Mouse (Mus musculus) adrenal gland, postnatal 10 days (tissue): Measurements from ENCODE around the gene Lrrtm3. TPM values are rescaled to one million over a fixed set of nuclear protein-coding genes. Genes with fewer than 3 reads are reported as not detected.

Source experiments
- DNase-seq: peaks from one replicate; pipeline ENCODE4 v3.0.0; 2021; ENCODE audit warnings: mixed read lengths
- long read RNA-seq, 2 experiments: library from polyadenylated mRNA; stranded (forward); transcript quantifications; one replicate each; pipeline ENCODE4 v2.0.0; 2021
- total RNA-seq, 2 experiments: library from RNA; stranded (reverse); gene quantifications; 2 replicates each; pipeline ENCODE4 v1.2.3; 2021

Gene Lrrtm3
- under 1 TPM; 0.76 to 0.81 TPM for total RNA-seq
- long read RNA-seq, experiment 1 = 0 reads
- long read RNA-seq, experiment 2 = 0 reads

DNA sequence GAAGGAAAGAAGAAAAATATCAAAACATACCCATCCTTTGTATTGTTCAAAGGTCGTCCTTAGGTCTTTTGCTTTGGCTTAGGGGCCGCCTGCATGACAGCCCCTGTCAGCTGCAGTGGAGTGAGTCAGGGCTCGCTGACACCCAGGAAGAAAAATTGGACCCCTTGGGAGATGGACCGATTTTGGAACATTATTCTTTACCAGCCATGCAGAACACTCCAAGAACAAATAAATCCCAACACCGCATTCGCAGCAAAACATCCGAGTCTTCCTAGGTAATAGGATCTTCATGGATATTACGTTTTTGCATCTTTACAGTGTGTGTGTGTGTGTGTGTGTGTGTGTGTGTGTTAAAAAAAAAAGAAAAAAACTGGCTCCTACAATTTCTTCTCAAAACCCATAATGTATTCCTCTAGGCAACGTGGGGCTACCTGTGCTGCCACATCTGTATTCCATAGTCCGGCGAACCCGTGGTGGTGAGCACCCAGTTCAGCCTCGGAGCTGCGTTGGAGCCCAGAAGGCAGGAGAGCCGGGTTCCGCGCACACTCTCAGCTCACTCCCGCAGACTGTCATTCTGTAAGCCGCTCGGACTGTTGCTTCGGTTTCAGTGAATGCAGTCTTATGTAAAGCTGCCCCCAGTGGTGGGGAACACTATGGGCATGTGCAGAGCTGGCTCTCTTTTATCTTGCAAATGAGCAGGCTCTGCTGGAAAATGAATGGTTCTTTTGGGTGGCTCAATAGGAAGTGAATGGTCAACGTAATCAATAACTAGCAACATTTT is at the start of gene Lrrtm3:
TSS of gene Lrrtm3 (minus strand) at position 598 of the 781 bp plus-strand sequence.
- DNase-seq = peak; percentile 66

DNA sequence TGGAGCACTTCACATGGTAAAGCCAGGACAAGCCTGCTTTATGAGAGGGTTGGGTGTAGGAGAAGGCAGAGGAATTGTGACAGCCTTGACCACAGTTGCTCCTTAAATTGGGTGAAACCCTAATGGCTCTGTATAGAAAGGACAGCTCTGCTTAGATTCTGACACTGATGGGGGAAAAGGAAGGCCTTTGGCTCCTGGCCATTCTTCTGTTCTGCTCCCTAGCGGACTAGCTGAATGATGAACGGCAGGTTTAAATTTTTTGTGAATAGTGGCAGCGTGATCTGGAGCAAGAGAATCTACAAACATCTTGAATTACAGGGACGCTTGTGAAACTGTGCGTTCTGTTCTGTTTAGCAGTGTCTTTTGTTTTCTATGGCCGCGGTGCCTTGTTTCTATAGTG is 45.4 kb upstream of the Lrrtm3 start:
- no peak for DNase-seq

DNA sequence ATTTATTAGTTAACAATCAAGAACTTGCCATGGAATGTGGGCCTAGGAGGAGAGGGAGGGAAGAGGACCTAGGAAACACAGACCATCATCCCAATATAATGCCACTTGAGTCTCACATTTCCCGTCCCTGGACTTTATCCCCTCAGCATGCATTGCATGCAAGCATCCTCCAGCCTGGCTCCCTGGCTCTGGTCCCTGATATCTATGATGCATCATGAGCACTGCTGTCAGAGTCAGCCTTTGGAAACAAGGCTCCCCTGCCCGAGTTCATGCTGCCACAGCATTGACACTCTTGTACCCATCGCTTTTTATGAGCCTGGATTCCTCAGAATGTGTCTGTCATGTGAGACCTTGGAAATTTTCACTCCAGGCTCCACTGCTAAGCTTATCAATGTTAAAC is 43.4 kb upstream of the Lrrtm3 start:
- DNase-seq = no peak

DNA sequence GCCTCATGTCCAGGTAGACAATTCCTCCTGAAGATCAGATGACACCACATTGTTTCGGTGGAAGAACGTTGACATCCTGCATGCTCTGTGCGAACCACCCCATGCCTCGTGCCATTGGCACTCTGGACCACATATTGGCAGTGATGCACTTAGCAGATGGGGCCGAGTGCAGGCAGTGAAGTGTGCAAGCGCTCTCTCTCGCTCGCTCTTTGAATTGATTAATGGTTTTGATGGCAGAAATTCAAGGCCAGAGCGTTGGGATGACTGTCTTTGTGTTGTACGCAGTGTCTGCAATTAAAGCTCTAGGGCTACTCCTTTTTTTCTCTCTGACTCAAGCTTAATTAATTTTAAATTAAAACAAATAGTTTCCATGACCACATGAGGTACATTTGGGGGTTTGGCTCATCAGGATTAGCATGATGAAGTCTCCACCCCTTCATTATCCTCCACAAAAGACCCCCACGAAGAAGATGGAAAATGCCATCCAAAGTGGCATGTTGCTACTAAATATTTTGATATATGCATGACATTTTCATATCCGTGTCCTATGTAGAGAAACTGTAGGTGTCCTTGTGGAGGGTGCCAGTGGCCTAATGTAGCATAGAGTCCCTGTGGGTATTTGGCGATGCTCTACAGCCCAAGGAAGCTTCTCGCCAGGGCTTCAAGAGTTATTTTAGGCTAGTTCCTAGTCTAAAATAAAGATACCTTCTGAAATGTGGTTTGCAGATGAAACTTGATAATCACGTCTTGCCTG is 40.5 kb upstream of the Lrrtm3 start:
- DNase-seq = no peak

DNA sequence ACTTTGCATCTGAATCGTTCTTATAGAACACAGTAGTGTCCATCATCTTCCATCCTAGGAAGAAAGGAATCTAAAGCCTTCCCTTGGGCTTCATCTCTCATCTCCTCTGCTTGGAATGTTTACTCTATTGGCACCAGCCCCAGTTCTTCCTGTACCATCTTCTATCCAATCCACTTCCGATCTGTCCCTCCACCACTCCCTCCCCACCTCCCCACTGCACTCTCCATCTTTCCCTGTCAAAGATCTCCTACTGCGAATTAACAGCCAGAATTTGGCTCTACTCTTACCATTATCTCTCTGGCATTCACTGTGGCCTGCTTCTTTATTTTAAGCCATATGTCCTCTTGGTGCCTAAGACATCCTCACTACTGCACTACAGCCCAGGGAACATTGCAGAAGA is 28.8 kb upstream of the Lrrtm3 start:
- no peak for DNase-seq

DNA sequence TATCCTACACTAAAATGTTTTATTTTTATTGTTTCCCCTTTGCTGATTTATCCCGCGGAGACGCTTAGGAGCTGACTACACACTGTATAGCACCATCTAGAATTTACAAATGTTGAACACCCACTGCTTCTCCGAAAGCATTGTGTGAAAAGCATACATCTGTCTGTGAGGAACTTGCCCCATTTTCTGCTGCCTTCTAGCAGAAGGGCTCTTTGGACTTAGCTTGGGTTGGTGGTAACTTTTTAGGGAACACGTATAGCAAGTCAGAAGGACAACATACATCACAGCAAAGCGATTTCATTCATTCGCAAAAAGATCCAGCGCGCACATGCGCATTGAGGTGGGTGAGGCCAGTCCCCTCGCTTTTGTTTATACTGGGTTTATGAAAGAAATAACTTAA is 25.2 kb upstream of the Lrrtm3 start:
- no peak for DNase-seq

DNA sequence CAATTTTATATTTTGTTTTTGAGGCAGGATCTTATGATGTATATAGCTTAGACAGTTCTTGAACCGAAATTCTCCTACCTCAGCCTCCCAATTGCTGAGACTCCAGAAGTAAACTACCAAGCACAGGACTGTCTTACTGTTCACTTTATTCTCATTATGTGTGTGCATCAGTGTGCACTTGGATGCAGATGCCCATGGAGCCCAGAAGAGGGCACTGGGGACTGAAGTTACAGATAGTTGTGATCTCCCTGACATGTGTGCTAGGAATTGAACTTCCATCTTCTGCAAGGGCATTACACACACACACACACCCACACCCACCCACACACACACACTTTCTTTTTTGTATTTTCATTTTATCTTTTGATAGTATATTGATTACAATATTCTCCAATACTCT is 6.5 kb upstream of the Lrrtm3 start:
- DNase-seq = no peak

DNA sequence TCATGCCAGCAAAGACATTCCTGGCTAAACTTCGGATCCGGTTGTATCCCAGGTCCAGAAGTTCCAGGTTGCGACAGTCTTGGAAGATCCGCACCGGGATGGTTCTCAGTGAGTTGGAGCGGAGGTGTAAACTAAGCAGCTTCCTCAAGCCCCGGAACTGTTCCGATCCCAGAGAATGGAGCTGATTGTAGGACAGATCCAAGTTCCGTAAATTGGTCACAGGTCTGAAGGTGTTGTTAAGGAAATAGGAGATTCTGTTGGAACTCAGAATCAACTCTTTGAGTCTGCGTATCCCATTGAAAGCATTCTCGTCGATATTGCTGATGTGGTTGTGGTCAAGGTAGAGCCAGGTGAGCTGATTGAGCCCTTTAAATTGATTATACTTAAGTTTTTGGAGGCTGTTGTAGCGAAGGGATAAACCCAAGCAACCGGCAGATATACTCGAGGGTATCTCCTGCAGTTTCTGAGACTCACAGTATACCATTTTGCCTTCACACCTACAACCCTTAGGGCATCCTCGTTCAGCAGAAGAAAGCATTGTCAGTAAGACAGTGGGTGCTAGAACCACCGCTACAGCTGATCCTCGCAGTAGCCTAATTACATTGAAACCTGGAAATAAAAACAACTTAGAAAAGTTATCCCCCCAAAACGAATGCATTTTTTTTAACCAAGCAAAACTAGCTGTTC is 1.2 kb downstream of the Lrrtm3 start:
- DNase-seq = no peak

DNA sequence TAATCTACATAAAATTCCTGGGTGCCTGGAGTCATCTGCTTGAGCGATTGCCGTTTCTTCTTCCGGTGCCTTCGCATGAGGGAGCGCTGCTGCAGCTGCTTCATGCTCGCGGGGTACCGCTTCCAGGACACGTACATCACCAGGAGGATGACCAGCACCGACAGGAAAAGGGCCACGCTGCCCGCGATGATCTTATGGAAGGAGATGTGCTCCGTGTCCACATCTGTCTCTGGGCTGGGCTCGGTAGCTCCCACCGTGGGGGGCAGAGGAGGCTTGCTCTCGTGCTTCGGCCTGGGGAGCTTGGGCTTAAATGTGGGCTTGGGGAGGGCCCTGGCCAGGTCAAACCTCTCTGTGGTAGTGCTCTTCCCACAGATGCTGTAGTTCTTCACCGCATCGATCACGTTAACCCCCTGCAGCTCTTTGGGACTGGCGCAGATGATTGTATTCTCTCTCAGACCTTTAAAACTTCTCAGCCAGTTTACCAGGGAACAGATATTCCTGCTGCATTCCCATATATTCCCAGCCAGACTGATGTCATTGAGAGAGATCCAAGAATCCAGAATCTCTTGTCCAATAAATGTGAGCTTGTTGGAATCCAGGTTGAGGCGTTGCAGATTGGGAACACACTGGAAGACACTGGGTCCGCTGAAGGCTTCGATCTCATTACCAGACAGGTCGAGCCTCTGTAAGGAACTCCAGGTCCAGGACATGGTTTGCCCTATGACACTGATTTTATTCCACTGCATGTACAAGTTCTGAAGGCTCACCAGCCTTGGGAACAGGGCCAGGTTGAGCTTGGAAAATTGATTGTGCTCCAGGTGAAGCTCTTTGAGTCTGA is 1.9 kb downstream of the Lrrtm3 start:
- no peak for DNase-seq

DNA sequence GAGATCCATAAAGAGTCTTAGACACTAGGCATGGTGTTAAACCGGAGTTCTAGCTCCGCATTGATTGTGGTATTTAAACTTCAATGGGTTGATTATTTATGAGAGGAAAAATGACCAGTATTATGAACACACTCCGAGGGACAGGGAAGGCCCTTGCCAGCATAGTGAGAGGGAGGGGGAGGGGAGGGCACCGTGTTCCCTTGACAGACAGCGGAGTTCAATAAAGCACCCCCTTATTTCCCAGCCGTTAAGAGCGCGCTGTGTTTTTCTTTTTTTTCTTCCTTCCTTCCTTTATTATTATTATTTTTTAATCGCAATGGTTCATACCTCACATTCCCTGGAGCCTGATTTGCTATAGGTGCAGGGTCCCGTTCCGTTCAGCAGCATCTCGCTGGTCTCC is 2.6 kb downstream of the Lrrtm3 start:
- no peak for DNase-seq

DNA sequence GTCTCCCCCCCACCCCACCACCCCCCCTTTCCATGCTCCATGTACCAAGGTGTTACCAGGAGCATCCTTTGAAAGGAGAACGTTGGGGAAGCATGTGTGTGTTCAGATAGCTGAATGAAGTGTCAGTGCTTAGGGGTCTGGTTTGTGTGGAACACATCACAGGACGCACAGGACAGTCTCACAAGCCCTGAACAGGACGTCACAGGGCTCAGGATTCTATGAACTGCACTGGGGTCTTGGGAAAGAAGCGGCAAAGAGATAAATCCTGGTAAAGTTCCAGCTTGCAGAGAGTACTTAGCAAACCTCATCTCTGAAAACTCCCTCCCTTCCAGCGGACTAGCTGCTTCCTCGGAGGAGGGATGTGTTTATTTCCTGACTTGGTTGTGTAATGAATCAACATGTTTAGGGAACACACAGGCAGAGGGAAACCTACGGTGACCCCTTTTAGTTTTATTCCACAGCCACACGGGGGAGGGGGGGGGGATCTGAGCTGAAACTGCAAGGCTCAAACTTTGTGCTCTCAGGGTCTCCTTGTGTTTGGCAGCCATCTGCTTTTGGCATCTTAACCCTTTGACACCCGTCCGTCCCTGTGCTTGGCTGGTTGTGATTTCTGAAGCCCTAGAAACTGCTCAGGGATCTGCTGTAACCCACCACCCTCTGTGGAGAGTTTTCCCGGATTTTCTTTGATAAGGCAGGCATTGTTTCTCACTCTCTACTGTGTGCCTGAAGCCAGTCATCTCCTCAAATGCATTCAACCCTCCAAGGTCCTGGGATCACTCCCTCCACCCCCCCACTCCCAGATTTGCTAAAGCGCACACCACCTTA is 3.3 kb downstream of the Lrrtm3 start:
- no peak for DNase-seq

DNA sequence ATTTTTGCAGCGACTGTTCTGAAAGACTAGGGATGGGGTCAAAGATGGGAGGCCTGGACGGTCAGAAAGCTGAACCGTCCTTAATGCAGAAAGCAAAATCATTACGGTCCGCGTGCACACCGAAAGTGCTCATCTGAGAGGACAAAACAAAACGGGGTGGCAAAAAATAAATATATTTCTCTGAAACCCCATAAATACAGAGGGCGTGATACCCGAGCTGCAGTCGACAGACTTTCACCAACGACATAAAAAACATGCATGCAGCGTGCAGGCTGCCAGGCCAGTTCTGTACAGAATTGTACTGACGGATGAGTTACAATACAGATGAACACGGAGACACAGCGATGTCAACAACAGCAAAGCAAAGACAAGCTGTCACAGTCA is 3.9 kb downstream of the Lrrtm3 start:
- no peak for DNase-seq

DNA sequence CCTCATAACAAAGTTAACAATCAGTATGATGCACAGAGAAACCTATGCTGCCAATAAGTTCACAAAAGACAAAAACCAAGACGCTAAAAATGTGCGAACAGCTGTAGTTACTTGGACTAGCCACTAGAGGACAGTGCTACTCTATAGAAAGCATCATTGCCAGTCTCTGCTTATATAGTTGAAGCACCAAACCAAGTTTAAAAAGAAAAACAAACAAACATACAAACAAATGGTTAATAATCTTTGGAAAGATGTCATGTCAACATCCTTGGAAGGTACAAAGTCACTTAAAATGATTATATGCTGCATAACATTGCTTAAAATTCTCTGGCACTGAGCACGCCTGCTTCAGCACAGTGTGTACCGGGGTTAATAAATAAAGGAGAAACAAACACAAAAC is 5.6 kb downstream of the Lrrtm3 start:
- DNase-seq = no peak

DNA sequence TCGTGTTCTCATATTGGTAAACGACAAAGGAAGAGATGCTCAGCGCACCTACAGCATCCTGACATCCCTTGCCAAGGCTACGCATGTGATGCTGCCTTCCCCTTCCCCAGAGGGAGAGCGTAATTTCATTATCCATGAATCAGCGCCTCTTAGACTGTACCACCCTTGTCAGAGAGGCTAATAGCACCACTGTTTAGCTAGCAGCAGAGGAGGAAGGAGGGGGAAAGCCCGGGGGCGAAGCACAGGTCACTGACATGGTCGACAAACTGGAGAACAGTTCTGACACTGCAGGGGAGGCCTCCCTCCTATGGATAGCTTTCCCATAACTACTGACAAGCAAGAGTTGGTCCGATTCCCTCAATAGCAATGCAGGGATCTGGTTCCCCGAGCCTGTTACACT is 6.3 kb downstream of the Lrrtm3 start:
- DNase-seq = no peak

DNA sequence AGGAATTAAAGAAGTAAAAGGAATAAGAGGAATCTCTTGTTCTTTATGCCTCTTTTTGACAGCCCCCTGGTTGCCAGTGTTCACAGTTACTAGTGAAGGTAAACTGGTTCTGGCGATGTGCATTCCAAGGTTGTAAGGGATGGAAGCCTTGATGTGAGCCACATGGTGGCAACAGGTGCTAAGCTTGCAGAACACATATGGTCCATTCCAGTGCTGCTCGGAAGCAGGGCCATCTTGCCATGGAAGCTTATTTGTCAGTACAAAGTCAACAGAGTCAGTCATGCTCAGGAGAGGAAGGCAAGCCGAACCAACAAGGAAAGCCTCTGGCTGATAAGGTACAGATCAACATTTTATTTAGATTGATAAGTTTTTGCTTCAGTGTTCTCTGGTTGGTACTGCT is 7.7 kb downstream of the Lrrtm3 start:
- no peak for DNase-seq

DNA sequence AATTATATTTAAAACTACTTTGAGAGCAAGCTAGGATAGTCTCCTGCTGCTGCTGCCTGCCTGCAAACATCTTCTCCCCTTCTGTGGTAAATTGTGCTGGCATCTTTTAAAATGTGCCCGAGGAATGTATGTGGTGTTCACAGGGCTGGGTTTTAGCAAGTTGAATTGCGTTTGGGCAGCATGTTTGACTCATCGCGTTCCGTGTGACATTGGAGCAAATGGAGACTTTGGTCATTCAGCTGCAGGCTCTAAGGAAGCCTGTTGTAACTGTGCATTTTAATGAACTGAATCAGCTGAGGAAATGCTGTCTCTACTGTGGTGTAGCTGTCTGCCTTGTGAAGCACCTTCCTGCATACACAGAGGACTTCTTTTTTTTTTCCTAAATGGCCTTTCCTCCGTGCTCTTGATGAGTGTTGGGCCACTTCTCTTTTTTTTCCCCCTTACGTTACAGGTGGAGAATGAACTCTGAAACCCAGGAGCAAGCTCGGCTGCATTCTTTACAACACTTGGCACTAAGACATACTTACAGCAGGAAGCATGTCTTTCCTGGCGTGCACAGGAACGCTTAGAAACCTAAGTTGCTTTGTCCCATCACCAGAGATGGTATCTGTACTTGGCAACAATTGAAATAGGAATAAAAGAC is 13.5 kb downstream of the Lrrtm3 start:
- no peak for DNase-seq

DNA sequence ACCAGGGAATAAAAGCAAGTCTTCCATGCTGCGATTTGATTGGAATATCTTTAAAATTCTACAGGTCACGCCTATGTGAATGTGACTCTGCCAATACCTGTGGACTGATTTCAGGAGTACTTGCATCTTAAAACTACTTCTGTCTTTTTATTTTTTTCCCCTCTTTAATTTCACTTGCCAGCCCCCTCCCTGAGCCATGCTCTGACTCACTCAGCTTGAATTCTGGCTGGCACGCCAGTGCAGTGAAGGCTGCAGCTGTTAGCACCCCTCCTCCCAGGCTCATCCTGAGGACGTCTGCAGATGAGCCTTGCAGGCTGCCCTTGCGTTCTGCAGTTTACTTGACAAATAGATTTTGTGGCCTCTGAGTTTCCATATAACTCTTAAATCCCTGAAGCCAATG is 14.1 kb downstream of the Lrrtm3 start:
- DNase-seq = peak; percentile 72

DNA sequence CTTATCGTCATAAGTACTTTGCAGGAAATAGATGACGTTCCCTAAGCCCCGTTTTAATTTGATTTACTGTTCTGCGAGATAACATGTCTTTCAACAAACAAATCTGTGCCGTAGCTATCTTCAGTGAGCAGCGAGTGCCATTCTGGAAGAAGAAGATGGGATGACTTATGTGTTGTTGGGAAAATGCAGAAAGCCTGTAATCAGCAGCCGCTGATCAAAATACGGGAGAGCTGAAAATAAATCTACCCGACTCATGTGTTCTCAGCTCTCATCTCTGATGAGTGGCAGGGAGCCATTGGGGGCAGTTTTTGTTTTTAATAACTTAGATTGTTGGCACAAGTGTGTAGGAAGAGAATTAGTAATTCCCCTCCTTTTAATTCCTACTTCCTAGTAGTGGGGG is 26.4 kb downstream of the Lrrtm3 start:
- no peak for DNase-seq

DNA sequence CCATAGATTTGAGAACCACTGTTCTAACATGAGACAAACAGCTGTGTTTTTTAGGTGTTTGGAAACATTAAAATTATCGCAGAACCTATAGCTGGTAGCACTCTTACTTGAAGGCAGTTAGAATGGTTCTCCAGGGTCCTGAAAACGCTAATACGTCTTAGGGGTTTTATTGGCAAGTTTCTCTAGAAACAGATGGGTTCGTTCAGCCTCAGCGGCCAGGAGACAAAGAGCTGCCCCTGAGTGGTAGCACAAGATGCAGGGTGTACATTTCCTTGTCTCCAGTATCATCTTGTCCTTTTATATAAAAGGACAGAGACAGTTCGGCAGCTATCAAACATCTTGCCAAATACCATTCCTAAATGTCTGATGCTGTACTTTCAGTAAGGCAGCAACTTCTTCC is 40.1 kb downstream of the Lrrtm3 start:
- DNase-seq = no peak

DNA sequence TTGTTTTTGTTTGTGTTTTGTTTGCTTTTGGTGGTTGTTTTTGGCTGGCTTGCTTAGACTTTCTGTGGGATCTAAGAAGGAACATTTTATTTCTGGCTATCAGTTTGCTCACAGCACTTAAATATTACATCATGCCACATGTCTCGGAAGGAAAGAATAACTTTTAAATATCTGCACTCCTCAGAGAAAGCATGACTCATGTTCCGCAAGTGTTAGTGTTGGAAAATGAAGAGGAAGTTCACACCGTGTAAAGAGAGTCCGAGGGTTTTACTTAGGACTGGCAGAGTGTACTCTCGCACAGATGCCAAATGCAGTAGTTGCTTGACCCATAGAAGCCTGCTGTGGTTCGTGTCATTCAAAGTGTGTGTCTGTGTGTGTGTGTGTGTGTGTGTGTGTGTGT is 40.9 kb downstream of the Lrrtm3 start:
- no peak for DNase-seq

DNA sequence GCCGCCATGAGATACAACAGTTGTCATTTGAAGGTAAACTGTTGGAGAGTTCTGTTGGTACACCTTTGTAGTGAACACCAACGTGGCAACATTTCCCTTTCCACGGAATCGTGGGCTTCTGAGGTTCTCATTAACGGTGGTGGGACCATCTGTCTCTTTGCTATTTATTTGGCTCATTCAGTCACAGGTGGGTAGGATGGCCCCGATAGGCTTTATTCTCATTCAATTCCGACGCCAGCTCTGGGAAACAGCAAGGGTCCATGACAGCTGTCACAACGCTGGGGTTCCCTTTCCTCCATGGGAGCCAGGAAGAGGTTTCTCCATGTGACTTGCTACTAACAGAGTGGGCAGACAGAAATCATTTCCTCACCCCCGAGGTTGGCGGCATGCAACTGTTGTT is 48.2 kb downstream of the Lrrtm3 start:
- DNase-seq = no peak
